Mouse (Mus musculus) urinary bladder, adult 18-20 months (tissue): Measurements from ENCODE around the gene Map3k14.

Source experiments
- DNase-seq, 2 experiments: peaks; one replicate each; pipeline ENCODE4 v3.0.0; 2022; ENCODE audit warnings: low spot score in 2 of 2, mixed read lengths in 2 of 2

The Map3k14 gene

DNA sequence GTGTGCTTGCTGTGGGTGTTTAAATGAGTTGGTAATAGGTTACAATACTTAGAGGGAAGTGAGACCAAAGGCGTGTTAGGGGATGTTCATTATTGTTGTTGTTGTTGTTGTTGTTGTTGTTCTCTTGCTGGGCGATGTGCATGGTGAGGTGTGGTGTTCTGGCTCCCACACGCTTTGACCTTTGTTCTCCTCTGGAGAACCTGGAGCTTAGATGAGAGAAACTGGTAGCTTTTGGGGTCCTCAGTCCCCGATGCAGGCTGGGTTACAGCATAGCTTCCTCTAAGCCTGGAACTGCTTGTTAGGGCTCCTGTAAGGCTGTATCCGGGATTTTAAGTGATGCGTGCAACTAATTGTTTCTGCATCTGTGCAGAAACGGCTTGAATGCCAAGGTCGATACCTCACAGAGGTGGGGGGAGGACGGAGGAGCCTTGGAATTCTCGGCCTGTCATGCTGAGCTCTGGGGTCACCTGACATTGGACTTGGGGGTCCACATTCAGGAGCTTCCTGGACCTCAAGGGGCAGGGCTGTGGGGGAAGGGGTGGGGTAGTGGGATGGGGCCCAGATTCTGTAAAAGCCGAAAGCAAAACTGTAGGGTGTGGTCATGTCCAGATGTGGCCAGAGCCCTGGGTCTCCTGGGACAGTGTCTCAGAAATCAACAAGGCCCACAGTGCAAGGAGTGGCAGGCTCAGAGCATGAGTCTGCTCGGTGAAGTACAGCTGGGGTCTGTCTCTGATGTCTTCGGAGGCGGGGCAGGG lies 91.4 kb downstream of the Map3k14 start:
- no peak for DNase-seq

DNA sequence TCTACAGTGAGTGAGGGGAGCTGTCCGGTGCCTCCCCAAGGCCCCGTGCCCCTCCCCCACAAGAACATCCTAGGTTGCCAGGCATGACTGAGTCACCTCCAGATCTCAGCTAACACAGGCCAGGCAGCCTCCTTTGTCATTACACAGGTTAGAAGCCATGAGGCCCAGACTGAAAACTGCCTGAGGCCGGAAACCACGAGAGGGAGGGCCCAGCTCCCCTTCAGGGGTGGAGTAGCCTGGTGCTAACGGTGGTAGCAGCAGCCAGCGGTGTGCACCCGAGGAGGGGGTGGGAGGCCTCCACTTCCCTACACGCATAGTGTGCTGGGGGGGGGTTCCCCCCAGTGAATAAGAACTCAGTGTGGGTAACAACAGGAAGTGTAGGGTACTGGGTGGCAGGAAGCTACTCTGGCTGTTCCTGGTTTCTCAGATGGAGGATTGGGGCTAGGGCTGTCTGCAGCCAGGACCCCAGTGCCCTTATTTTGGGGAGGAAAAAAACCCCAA lies 92.3 kb downstream of the Map3k14 start:
- DNase-seq = no peak

DNA sequence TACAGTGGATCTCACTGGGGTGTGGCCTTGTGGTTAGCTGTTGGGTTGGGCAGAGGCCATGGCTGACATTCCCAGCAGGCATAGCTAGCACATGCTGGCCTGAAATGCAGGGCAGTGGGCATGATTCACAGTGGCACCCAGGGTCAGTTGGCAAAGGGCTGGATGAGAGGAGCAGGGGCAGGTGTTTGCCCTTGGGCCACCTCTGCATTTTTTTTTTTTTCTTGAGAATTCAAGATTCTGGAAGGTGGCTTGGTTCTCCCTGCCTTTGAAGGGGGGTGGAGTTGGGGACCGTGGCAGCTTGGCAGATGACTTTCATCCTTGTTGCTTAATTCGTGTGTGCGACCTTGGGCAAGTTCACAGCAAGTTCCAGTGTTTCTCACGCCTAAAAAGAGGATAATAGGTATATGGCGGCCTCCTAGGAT lies 92.8 kb downstream of the Map3k14 start:
- no peak for DNase-seq

DNA sequence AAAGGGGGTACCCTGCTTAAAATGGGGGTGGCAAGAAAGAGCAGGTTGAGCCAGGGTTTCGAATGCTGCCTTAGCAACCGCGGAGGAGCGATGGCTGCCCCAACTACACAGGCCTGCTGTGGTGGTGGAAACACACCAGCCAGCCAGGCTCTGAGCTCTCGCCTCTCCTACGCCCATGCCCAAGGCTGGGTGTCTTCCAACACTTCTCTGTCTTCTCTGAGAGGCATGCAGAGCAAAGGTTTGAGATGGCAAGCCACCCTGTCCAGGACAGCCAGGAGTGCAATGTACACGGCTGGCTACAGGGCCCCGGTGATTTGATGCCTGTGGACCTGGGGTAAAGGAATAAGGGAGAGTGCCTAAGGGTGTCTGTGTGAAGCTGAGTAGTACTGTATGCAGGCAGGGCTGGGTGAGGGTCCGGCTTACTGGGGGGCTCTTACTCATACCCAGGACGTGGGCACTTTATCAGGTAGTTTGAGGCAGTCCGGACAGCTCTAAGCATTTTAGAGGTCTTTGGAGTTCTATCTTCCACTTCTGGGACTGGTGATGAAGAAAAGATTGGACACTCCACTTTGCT lies 93.4 kb downstream of the Map3k14 start:
- DNase-seq = no peak

DNA sequence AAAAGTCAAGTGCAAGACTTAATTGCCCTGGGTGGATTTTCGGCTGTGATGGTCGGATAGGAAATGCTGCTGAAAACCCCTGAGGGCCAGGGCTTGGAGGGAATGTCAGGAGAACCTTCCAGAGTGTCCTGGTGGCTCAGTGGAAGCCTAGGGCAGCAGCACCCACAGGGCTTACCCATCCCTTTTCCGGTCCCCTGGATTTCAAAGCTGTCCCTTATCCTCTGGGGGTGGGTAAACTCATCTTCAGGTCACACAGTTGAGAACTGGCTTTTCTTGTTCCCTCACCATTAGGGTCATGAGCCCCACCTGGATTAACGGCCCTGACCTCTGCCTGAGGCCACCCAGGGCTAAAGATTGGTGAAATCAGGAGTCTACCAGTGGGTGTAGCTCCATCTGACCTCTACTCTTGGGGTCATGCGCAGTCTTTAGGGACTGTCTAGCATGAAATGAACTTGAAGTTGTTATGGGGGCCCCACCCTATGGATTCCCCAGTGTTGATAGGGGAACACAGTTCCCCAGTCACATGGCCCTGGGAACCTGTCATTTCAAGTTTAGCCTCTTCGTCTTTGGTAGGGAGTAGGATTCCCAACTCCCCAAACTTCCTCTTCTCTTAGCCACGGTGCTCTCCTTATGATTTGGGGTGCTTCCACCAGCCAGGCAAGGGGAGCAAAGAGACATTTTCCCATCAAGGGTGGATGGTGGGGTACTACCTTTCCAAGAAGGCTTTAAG lies 94.1 kb downstream of the Map3k14 start:
- no peak for DNase-seq

DNA sequence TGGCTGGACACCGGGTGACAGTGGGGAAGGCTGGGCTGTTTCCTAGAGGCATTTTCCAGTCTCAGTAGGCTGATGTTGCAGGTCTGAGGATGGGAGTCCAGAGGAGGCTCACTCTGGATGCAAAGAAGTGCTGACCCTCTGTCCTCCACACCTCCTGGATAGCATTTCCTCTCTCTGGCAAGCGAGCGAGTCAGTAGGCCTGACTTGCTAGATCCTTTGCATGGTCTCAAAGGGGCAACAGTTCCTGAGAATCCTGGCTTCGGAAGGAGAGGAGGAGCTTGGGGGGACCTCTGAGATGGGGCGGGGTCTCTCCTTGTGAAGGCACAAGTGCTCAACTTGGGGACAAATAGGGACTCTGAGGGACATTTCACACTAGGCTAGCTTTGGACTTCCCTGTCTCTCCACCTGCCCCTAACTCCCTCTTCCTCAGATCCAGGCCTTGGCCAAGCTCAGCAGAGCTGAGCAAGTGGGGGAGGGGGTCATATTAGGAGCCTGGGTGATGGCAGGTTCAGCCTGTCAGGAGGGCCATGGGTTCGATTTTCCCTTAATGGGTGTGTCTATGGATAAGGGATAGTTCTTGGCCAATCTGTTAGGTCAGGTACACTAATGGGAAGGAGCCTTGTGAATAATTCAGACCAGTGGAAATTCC lies 94.8 kb downstream of the Map3k14 start:
- DNase-seq = no peak

DNA sequence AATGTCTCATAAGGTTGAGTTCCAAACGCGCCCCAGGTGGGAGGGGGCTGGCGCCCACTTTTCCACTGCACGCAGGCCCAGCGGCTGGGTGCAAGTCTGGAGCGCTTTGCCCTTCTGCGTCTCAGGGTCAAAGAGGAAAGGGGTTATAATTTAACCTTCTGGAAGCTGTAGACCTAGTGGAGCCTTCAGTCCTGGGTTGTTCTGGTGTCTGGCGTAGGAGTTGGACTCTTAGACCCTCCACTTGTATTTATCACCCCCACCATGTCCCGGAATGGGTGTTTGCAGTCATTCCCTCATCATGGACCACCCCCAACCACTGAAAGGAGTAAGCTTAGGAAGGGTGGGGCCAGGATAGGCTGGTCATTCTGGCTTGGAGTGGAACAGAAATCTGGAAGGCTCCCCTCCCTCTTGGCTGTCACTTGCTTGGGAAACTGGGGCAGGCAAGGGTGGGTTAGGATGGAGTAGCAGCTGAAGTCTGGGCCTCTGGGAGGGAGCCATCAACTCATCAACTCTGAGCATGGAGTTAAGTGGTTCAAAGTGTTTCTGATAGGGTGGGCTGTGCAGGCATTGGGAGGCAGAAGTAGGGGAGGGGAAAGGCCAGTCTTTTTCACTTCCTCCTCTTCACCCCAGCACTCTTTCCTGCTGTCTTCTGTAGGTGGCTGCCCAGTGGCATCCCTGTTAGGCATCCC lies 95.4 kb downstream of the Map3k14 start:
- no peak for DNase-seq

DNA sequence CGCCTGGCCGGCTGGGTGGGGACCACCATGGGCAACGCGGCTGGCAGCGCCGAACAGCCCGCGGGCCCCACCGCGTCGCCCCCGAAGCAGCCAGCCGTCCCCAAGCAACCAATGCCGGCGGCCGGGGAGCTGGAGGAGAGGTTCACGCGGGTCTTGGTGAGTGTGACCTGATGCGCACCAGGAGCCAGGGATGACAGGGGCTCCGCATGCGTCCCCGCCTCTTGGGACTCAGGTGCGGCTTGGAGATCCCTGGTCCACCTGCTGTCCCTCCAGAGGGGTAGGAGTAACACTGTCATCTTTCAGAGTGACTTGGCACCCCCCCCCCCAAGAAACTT lies 96.0 kb downstream of the Map3k14 start:
- no peak for DNase-seq

DNA sequence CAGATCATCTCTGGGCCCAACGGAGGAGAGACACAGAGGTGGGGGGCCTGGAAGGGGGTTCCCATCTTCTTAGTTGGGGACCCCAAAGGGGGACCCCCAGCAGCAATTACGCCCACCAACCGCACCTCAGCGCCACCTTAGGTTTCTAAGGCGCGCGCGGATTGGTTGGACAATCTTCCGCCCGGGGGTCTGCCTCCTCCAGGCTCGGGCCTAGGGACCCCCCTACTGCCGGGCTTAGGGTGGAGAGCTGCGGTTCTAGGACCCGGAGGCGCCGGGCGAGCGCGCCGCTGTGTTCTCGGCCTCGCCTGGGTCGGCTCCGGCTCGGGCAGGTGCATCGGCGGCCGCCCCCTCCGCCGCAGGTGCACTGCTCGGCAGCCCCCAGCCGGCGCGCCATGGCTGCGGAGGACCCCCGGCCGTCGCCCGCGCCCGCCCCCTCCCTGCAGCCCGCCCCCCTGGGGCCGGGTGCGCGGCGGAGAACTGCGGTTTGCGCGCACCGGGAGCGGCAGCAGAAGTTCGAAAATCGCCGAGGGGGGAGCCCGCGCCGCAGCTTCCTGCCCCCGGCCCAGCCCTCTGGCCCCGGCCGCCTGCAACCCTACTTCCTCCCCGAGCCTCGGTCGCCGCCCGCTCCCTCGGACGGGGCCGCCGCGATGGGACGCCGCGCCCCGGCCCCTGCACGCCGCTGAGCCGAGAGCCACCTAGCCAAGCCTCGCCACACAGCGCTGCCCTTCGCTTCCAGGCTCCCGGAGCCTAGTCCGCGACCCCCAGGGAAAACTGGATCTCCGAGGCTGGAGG lies 96.6 kb downstream of the Map3k14 start, which contains the start of gene Fmnl1:
Fmnl1 (plus strand) TSS at position 614 of the 792 bp plus-strand sequence.
- DNase-seq = no peak

DNA sequence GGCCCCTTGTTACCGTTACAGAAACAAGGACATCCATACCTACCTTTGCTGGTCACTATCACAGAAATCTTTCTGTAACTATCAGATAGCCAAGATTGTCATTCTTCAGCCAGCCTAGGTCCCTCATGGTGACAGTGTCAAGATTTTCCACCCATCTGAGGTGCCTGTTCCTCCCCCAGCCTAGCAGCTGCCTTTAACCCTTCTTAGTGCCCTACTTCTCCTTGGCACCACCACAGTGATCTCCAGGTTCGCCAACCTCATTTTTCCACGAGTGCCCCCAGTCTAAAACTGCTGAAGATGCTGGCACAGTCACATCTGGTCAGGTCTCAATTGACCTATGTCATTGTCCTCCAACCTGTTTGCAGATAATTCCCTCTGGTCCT lies 97.2 kb downstream of the Map3k14 start:
- no peak for DNase-seq
